Mouse (Mus musculus) embryonic facial prominence, embryonic 14.5 days (tissue): ENCODE results near the gene Fbrsl1. TPM values are rescaled to one million over a fixed set of nuclear protein-coding genes. Genes with fewer than 3 reads are reported as not detected.

Experiments
- ATAC-seq: fragments of 200-750 bp; cut with Nextera tagmentation; 2 replicates; pipeline ENCODE4 v1.8.0; 2017; ENCODE audit warnings: low read depth, moderate number of reproducible peaks, moderate TSS enrichment
- DNase-seq: peaks from one replicate; pipeline ENCODE4 v3.0.0-alpha.2; 2015; ENCODE audit warnings: low spot score
- H3K27ac ChIP-seq: fragments of 300-500 bp; sonication (generic); replicated peaks from 2 replicates; pipeline ENCODE4 v1.5.1; 2014; ENCODE audit warnings: low read depth, mild to moderate bottlenecking, low read length, moderate library complexity
- H3K27me3 ChIP-seq: fragments of 300-500 bp; sonication (generic); replicated peaks from 2 replicates; pipeline ENCODE4 v1.6.1; 2014; ENCODE audit warnings: low read length; ENCODE audit not compliant: control insufficient read depth, insufficient read depth
- H3K36me3 ChIP-seq: fragments of 300-500 bp; sonication (generic); 2 replicates; pipeline ENCODE4 v1.6.1; 2014; ENCODE audit warnings: low read length, mixed read lengths; ENCODE audit not compliant: control insufficient read depth, insufficient read depth
- H3K4me1 ChIP-seq: fragments of 300-500 bp; sonication (generic); 2 replicates; pipeline ENCODE4 v1.6.1; 2014; ENCODE audit warnings: antibody characterized with exemption, low read length; ENCODE audit not compliant: control insufficient read depth, insufficient read depth
- H3K4me2 ChIP-seq: fragments of 300-500 bp; sonication (generic); 2 replicates; pipeline ENCODE4 v1.6.1; 2014; ENCODE audit warnings: low read depth, mild to moderate bottlenecking, low read length, moderate library complexity, mixed read lengths
- H3K4me3 ChIP-seq: fragments of 300-500 bp; sonication (generic); 2 replicates; pipeline ENCODE4 v1.5.1; 2014; ENCODE audit warnings: low read depth, mild to moderate bottlenecking, low read length
- H3K9ac ChIP-seq: fragments of 300-500 bp; sonication (generic); 2 replicates; pipeline ENCODE4 v1.6.1; 2014; ENCODE audit warnings: low read depth, mild to moderate bottlenecking, low read length, moderate library complexity, mixed read lengths
- H3K9me3 ChIP-seq: fragments of 300-500 bp; sonication (generic); 2 replicates; pipeline ENCODE4 v1.6.1; 2016; ENCODE audit warnings: low read length; ENCODE audit not compliant: control insufficient read depth
- WGBS: fragments of 180-500 bp; shearing (Covaris S2); extraction: QIAGEN DNeasy Blood & Tissue Kit; methylation state at CpG from one replicate; pipeline ENCODE4 v1.1.7; 2014; 5-methylcytosine and 5-hydroxymethylcytosine counted together
- polyA plus RNA-seq: library from polyadenylated mRNA; unstranded; fragments of >200 nt; fragmentation: Nextera tagmentation; extraction: Ambion mirVana; gene quantifications from 2 replicates; pipeline ENCODE4 v1.2.1, GENCODE M21; 2014

Gene Fbrsl1
- polyA plus RNA-seq, 1 experiment from 2014 or later: 14.7 TPM

DNA sequence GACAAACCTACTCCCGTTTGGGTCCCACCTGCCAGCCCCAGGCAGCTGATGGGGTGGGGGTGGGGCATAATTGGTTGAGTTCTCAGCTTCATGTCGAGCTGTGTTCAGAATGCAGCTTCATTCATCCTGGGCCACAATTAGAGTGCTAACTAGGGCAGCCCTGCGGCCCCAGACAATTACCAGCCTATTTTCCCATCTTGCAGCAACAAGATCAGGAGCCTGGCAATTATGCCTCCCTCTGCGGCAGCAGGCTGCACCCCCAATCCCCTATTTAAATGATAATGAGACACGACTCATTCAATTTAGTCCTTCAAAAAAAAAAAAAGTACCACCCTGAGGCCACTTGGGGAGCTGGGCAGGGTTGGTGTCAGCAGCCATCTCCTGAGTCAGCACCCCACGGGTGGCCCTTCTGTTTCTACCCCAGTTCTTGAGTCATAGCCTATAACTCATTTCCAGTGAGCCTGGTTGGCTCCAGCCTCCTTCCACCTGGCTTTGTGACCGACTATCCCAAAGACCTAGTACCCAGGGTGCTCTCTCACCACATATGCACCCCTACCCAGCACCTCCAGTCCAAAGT, 31.4 kb downstream of the Fbrsl1 start:
- WGBS: 17% methylated on average over 7 of the region's 7 CpGs
- Histone ChIP-seq H3K4me3 (no peak overlapping the region), H3K27ac (no peak overlapping the region), H3K9ac (no peak overlapping the region), H3K9me3 (no peaks in the 10 kb centered on the region), H3K4me1 (peaks cover 5% of the 10 kb centered on the region; the same call in 1 of the 2 replicates), H3K36me3 (peaks cover 7% of the 10 kb centered on the region; the same call in 1 of the 2 replicates), H3K27me3 (no peaks in the 10 kb centered on the region), H3K4me2 (no peak overlapping the region)
- ATAC-seq (peak; percentile 85), DNase-seq (peak; percentile 89)

DNA sequence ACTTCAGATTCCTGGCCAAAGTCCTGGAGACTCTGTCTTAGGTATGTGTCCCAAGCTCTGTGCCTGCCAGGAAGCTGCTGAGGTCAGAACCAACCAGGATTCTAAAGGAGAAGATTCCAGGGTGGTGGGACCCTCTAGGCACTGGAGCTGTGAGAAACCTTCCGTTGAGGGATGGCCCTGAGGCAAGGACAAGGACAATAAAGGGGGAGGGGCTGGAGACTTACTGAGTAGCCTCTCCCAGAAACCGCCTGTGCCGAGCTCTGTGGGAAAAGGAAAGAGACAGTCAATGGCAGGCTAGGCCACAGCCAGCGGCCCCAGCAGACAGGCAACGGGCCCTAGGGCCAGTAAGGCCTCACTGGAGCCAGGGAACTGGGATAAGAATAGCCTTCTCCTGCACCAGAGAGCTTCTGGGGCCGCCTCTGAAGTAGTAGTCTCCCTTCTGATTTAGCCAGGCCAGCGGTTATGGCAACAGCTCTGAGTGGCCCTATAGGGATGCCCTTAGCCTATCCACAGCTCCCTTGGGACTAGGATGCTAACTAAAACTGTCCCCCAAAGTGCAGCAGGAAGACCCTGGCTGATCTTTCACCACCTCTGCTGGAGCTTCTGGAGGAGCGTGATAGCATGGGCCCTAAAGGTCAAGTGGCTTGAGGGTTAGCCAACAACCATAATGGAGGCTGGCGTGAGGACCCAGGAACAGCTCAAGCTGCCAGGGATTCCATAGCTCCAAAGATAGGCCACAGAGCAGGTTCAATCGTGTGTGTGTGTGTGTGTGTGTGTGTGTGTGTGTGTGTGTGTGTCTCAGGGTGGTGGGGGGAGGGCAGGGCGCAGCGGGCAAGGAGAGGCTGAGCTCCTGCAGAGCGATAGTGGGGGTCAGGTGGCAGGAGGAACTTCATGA, 32.2 kb downstream of the Fbrsl1 start:
- 52% methylated on average over 13 of the region's 13 CpGs for WGBS
- H3K27ac ChIP-seq: no peak overlapping the region
- H3K4me3 ChIP-seq: no peak overlapping the region
- H3K36me3 ChIP-seq: peaks cover 7% of the 10 kb centered on the region; the same call in 1 of the 2 replicates
- H3K27me3 ChIP-seq: no peaks in the 10 kb centered on the region
- DNase-seq: peak; percentile 13
- H3K4me1 ChIP-seq: peaks cover 5% of the 10 kb centered on the region; the same call in 1 of the 2 replicates
- no peaks in the 10 kb centered on the region for H3K9me3 ChIP-seq
- no peak overlapping the region for H3K4me2 ChIP-seq
- H3K9ac ChIP-seq: no peak overlapping the region
- ATAC-seq: peak; percentile 2; the same call in 1 of the 2 replicates

DNA sequence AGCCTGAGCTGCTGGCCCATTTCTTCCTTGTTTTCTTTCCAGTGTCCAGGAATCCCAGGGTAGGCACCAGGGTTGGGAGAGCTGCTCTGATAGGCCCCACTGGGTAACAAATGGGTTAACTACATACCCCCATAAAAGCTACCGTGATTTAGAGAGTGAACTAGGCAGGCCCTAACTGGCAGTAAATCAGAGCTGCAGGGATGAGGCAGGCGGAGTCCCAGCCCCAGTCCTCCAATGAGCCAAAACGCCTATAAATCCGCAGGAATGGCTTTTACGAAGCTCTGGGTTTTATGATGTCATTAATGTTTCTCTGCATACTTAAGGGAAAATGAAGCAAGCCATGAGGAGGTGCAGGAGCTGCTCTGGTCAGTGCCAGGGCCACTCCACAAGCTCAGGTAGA, 33.3 kb downstream of the Fbrsl1 start:
- Histone ChIP-seq H3K4me1 (peaks cover 5% of the 10 kb centered on the region; the same call in 1 of the 2 replicates), H3K4me3 (no peak overlapping the region), H3K27ac (no peak overlapping the region), H3K9me3 (no peaks in the 10 kb centered on the region), H3K9ac (no peak overlapping the region), H3K4me2 (no peak overlapping the region), H3K27me3 (no peaks in the 10 kb centered on the region), H3K36me3 (peaks cover 7% of the 10 kb centered on the region; the same call in 1 of the 2 replicates)
- ATAC-seq (no peak), DNase-seq (no peak)
- 74% methylated on average over 5 of the region's 5 CpGs for WGBS

DNA sequence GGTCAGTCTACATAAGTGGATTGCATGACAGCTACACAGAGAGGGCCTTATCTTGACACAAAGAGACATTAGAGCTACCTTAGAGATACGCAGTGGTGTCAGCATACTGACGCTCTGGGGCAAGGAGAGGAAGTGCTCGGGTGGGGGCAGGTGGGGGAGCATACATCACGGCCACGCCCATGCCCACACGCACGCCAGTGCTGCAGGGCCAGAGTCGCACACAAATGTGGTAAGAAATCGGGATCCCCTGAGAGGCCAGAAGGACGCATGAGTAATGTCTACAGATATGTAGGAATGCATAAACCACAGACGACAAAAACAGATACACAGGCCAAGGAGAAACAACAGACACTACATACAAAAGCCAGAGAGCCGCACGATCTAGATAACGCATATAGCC, 35.3 kb downstream of the Fbrsl1 start:
- Histone ChIP-seq H3K4me2 (no peak overlapping the region), H3K4me1 (peaks cover 5% of the 10 kb centered on the region; the same call in 1 of the 2 replicates), H3K9ac (no peak overlapping the region), H3K4me3 (no peak overlapping the region), H3K27me3 (no peaks in the 10 kb centered on the region), H3K36me3 (peaks cover 10% of the 10 kb centered on the region; the same call in 1 of the 2 replicates), H3K27ac (no peak overlapping the region), H3K9me3 (no peaks in the 10 kb centered on the region)
- 78% methylated on average over 14 of the region's 14 CpGs for WGBS
- ATAC-seq (no peak), DNase-seq (no peak)

DNA sequence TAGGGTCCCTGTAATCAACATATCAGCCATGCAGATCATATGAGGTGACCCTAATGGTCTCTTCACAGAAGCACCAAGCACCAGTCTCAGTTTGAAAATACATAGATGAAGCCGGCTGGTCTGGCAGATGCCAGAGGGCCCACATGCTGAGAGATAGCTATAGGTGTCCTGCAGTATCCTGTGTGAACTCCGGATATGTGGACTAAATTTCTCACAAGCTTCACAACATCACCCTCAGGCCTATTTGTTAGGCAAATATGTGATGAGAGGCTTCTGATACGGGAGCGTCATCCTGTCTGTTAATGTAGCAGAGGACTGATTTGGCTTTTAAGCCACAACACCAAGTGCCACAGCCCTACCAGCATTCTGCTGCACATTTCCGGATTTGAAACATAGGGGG, 37.9 kb downstream of the Fbrsl1 start:
- H3K4me2 ChIP-seq: no peak overlapping the region
- H3K9me3 ChIP-seq: no peaks in the 10 kb centered on the region
- no peaks in the 10 kb centered on the region for H3K27me3 ChIP-seq
- H3K27ac ChIP-seq: no peak overlapping the region
- H3K9ac ChIP-seq: no peak overlapping the region
- H3K36me3 ChIP-seq: peaks cover 10% of the 10 kb centered on the region; the same call in 1 of the 2 replicates
- no peak for DNase-seq
- H3K4me1 ChIP-seq: no peaks in the 10 kb centered on the region
- no peak for ATAC-seq
- WGBS: 71% methylated on average over 5 of the region's 5 CpGs
- H3K4me3 ChIP-seq: no peak overlapping the region

DNA sequence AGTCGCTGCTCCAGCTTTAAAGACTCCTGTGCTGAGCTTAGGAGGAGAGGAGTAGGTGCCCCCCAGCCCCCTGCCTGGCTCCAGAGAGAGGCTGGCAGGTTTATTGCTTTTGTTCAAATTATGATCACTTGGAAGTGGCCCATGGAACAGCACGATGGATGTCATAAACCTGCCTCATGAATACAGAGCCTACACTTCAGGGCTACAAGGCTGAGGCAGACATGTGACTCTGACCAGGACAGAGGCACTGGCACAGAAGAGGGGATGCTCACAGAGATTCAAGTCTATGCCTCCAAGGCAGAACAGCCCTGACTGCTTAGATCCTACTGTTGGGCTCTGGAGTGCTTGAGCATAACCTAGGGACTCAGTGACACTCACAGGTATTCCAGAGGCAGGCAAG, 39.3 kb downstream of the Fbrsl1 start:
- no peak overlapping the region for H3K4me3 ChIP-seq

DNA sequence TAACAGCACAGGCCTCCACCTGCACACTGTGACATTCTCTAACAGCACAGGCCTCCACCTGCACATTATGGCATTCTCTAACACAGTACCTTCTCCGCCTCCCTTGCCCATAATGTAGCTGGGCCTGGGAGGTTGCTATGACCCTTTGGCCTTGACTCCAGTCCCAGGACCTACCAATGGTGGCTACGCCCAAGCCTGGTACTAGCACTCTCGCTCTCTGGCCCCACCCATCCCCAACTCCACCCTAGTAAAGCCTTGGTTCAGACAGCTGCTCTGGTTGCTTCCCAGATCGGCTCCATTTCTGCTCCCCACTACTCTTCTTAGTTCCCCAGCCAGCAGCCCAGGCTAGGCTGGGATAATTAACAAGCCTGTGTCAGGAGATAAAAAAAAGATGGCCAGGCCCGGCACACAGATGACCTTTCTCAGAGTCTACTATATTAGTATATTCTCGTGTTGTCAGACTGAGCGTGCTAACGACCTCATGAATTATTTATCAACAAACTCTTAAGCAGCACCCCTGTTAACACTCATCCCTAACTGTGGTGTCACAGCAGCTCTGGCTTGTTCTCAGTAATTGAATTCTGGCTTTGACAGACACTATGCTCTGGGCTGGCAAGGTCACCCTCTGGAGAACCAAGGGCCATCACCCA, 42.1 kb downstream of the Fbrsl1 start:
- no peaks in the 10 kb centered on the region for H3K9me3 ChIP-seq
- 76% methylated on average over 8 of the region's 8 CpGs for WGBS
- DNase-seq: no peak

More for the DNA sequence above, 39.3 kb downstream of the Fbrsl1 start:
- Histone ChIP-seq H3K27ac (no peak overlapping the region), H3K4me2 (no peak overlapping the region), H3K9ac (no peak overlapping the region), H3K9me3 (no peaks in the 10 kb centered on the region), H3K36me3 (0 out of 2 replicates have a peak, but pooled peaks cover 3% of the 10 kb centered on the region), H3K4me1 (no peaks in the 10 kb centered on the region), H3K27me3 (no peaks in the 10 kb centered on the region)
- ATAC-seq: no peak
- 83% methylated on average over 2 of the region's 2 CpGs for WGBS
- no peak for DNase-seq

DNA sequence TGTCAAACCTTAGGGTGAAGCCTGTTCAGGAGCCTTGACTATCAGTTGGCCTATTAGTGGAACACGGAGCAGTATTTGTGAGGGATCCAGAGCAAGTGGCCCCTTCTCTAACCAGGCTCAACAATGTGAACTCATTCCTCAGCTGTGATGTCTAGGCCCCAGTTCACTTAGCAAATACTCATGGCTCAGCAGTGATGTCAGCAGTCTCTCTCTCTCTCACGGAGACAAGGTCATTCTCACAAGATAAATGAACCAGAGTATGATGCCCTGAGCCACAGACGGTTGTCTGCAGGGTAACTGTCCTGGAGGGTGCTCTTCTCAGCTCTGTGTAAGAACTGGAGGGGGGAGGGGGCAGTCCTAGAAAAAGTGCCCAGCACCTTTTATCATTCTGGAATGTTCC, 44.4 kb downstream of the Fbrsl1 start:
- Histone ChIP-seq H3K9ac (no peak overlapping the region), H3K4me2 (no peak overlapping the region), H3K9me3 (no peaks in the 10 kb centered on the region), H3K36me3 (0 out of 2 replicates have a peak, but pooled peaks cover 3% of the 10 kb centered on the region), H3K4me3 (no peak overlapping the region), H3K27ac (no peak overlapping the region), H3K4me1 (no peaks in the 10 kb centered on the region), H3K27me3 (no peaks in the 10 kb centered on the region)
- ATAC-seq: no peak
- no peak for DNase-seq
- whole genome bisulfite sequencing: 68% methylated on average over 3 of the region's 3 CpGs

More for the DNA sequence above, 42.1 kb downstream of the Fbrsl1 start:
- Histone ChIP-seq H3K36me3 (0 out of 2 replicates have a peak, but pooled peaks cover 3% of the 10 kb centered on the region), H3K27ac (no peak overlapping the region), H3K4me1 (no peaks in the 10 kb centered on the region), H3K9ac (no peak overlapping the region), H3K27me3 (no peaks in the 10 kb centered on the region), H3K4me2 (no peak overlapping the region), H3K4me3 (no peak overlapping the region)
- no peak for ATAC-seq
